Mouse (Mus musculus) frontal cortex, postnatal 36 days (tissue): Measurements from ENCODE around the gene Tor4a.

ENCODE experiments used
- DNase-seq, 2 experiments: peaks; one replicate each; pipeline ENCODE4 v3.0.0; 2022; ENCODE audit warnings: low spot score in 2 of 2

Gene Tor4a

GRCm38 (mm10) chr2:25170326-25171100 is 26.2 kb downstream of the Tor4a start:
- DNase-seq, result no peak

GRCm38 (mm10) chr2:25169778-25170177 is 26.9 kb downstream of the Tor4a start:
- no peak for DNase-seq

- DNase-seq, result no peak
These were observed 28.1 kb downstream of the Tor4a start for GRCm38 (mm10) chr2:25168665-25168978.

GRCm38 (mm10) chr2:25167919-25168664 is 28.6 kb downstream of the Tor4a start:
- DNase-seq, result no peak

- DNase-seq, result no peak
These were observed 29.2 kb downstream of the Tor4a start for GRCm38 (mm10) chr2:25167481-25167880.

- peak in 1 of 2 experiments; percentile 42 for DNase-seq
These were observed 39.0 kb downstream of the Tor4a start for GRCm38 (mm10) chr2:25157655-25158054.

- no peak for DNase-seq
These were observed 39.7 kb downstream of the Tor4a start for GRCm38 (mm10) chr2:25156990-25157389.

GRCm38 (mm10) chr2:25156177-25156576 is 40.5 kb downstream of the Tor4a start:
- no peak for DNase-seq

GRCm38 (mm10) chr2:25151280-25151956 is 45.3 kb downstream of the Tor4a start:
- no peak for DNase-seq

- DNase-seq, result no peak
These were observed 47.0 kb downstream of the Tor4a start for GRCm38 (mm10) chr2:25149643-25150042.

- DNase-seq, result no peak
These were observed 48.8 kb downstream of the Tor4a start for GRCm38 (mm10) chr2:25147892-25148291.

GRCm38 (mm10) chr2:25147398-25147797 is 49.3 kb downstream of the Tor4a start:
- DNase-seq, result no peak

GRCm38 (mm10) chr2:25145346-25145745 is 51.3 kb downstream of the Tor4a start:
- no peak for DNase-seq
